Mouse (Mus musculus) embryonic facial prominence, embryonic 11.5 days (tissue): ENCODE measurements around the gene Rpl13. TPM values are rescaled to one million over a fixed set of nuclear protein-coding genes. Genes with fewer than 3 reads are reported as not detected.

ENCODE experiments used
- ATAC-seq: fragments of 200-750 bp; cut with Nextera tagmentation; replicated peaks from 2 replicates; pipeline ENCODE4 v1.8.0; 2017; ENCODE audit warnings: low read depth; ENCODE audit not compliant: insufficient number of reproducible peaks, low FRiP score, low TSS enrichment
- DNase-seq: peaks from one replicate; pipeline ENCODE4 v3.0.0-alpha.2; 2015; ENCODE audit warnings: low spot score
- H3K27ac ChIP-seq: fragments of 300-500 bp; sonication (generic); replicated peaks from 2 replicates; pipeline ENCODE4 v1.5.1; 2014; ENCODE audit warnings: mild to moderate bottlenecking, low read depth, low read length, control low read depth
- H3K27me3 ChIP-seq: fragments of 300-500 bp; sonication (generic); 2 replicates; pipeline ENCODE4 v1.6.1; 2014; ENCODE audit warnings: mild to moderate bottlenecking, low read length, moderate library complexity, mixed read lengths; ENCODE audit not compliant: control insufficient read depth, insufficient read depth
- H3K36me3 ChIP-seq: fragments of 300-500 bp; sonication (generic); replicated peaks from 2 replicates; pipeline ENCODE4 v1.6.1; 2014; ENCODE audit warnings: low read depth, mild to moderate bottlenecking, low read length, moderate library complexity, mixed read lengths; ENCODE audit not compliant: control insufficient read depth, insufficient read depth
- H3K4me1 ChIP-seq: fragments of 300-500 bp; sonication (generic); 2 replicates; pipeline ENCODE4 v1.6.1; 2014; ENCODE audit warnings: low read length, mixed read lengths; ENCODE audit not compliant: control insufficient read depth, insufficient read depth
- H3K4me2 ChIP-seq: fragments of 300-500 bp; sonication (generic); 2 replicates; pipeline ENCODE4 v1.6.1; 2014; ENCODE audit warnings: low read depth, mild to moderate bottlenecking, control low read depth, low read length, moderate library complexity
- H3K4me3 ChIP-seq: fragments of 300-500 bp; sonication (generic); 2 replicates; pipeline ENCODE4 v1.5.1; 2014; ENCODE audit warnings: low read depth, low read length, control low read depth
- H3K9ac ChIP-seq: fragments of 300-500 bp; sonication (generic); replicated peaks from 2 replicates; pipeline ENCODE4 v1.6.1; 2014; ENCODE audit warnings: mild to moderate bottlenecking, control low read depth, low read length
- H3K9me3 ChIP-seq: fragments of 300-500 bp; sonication (generic); replicated peaks from 2 replicates; pipeline ENCODE4 v1.6.1; 2016; ENCODE audit warnings: mild to moderate bottlenecking, low read length, inconsistent platforms, mixed read lengths; ENCODE audit not compliant: control insufficient read depth
- WGBS: fragments of 180-500 bp; shearing (Covaris S2); extraction: QIAGEN DNeasy Blood & Tissue Kit; methylation state at CpG from one replicate; pipeline ENCODE4 v1.1.7; 2014; 5-methylcytosine and 5-hydroxymethylcytosine counted together
- polyA plus RNA-seq: library from polyadenylated mRNA; unstranded; fragments of >200 nt; fragmentation: Nextera tagmentation; extraction: Ambion mirVana; gene quantifications from 2 replicates; pipeline ENCODE4 v1.2.1, GENCODE M21; 2014

Gene Rpl13
- polyA plus RNA-seq, 1 experiment from 2014 or later, result 1,682 TPM

GRCm38 (mm10) chr8:123112892-123113291 is 10.7 kb downstream of the Rpl13 start:
- no peak overlapping the region for H3K4me3 ChIP-seq

GRCm38 (mm10) chr8:123113908-123114469 is 11.8 kb downstream of the Rpl13 start:
- DNase-seq, result no peak
- H3K27me3 ChIP-seq, result peaks cover 31% of the 10 kb centered on the region
- no peak for ATAC-seq
- no peaks in the 10 kb centered on the region for H3K36me3 ChIP-seq
- H3K9ac ChIP-seq, result no peak overlapping the region
- H3K4me2 ChIP-seq, result no peak overlapping the region
- no peaks in the 10 kb centered on the region for H3K9me3 ChIP-seq
- no peak overlapping the region for H3K27ac ChIP-seq
- 66% methylated on average over 2 of the region's 2 CpGs for WGBS
- H3K4me3 ChIP-seq, result no peak overlapping the region
- H3K4me1 ChIP-seq, result peaks cover 9% of the 10 kb centered on the region

More at GRCm38 (mm10) chr8:123112892-123113291, 10.7 kb downstream of the Rpl13 start:
- Histone ChIP-seq H3K9ac (no peak overlapping the region), H3K27me3 (peaks cover 20% of the 10 kb centered on the region), H3K4me2 (no peak overlapping the region), H3K36me3 (no peaks in the 10 kb centered on the region), H3K9me3 (no peaks in the 10 kb centered on the region), H3K27ac (no peak overlapping the region), H3K4me1 (peaks cover 9% of the 10 kb centered on the region)
- DNase-seq (no peak), ATAC-seq (no peak)
- WGBS, result 83% methylated on average over 9 of the region's 9 CpGs

- H3K4me2 ChIP-seq, result no peak overlapping the region
- H3K27me3 ChIP-seq, result peaks cover 34% of the 10 kb centered on the region
- no peak overlapping the region for H3K27ac ChIP-seq
- no peaks in the 10 kb centered on the region for H3K9me3 ChIP-seq
- H3K4me1 ChIP-seq, result peaks cover 9% of the 10 kb centered on the region
- no peaks in the 10 kb centered on the region for H3K36me3 ChIP-seq
- 68% methylated on average over 3 of the region's 3 CpGs for WGBS
- H3K4me3 ChIP-seq, result no peak overlapping the region
- DNase-seq (no peak), ATAC-seq (no peak)
- H3K9ac ChIP-seq, result no peak overlapping the region
These were observed 12.5 kb downstream of the Rpl13 start for GRCm38 (mm10) chr8:123114644-123115043.

GRCm38 (mm10) chr8:123117127-123117731 is 15.1 kb downstream of the Rpl13 start, which contains the start of gene Cpne7:
Gene Cpne7, plus strand, starts transcription at chr8:123117374.
- H3K4me2 ChIP-seq, result peak within 1 kb of the TSS; percentile 94
- H3K4me3 ChIP-seq, result peak within 1 kb of the TSS; percentile 50
- no peaks in the 10 kb centered on the region for H3K36me3 ChIP-seq
- DNase-seq, result no peak
- H3K9me3 ChIP-seq, result no peaks in the 10 kb centered on the region
- ATAC-seq, result 0 out of 2 replicates have a peak, but pooled peaks have one; percentile 45
- H3K27me3 ChIP-seq, result peaks cover 35% of the 10 kb centered on the region
- peaks cover 9% of the 10 kb centered on the region for H3K4me1 ChIP-seq
- no peak within 1 kb of the TSS for H3K27ac ChIP-seq
- peak within 1 kb of the TSS; percentile 47 for H3K9ac ChIP-seq
- under 1% methylated on average over 51 of the region's 51 CpGs for WGBS

- H3K27me3 ChIP-seq, result peaks cover 35% of the 10 kb centered on the region
- H3K27ac ChIP-seq, result no peak overlapping the region
- no peaks in the 10 kb centered on the region for H3K36me3 ChIP-seq
- 3% methylated on average over 17 of the region's 17 CpGs for WGBS
- DNase-seq (no peak), ATAC-seq (no peak)
- peaks cover 9% of the 10 kb centered on the region for H3K4me1 ChIP-seq
- H3K4me2 ChIP-seq, result peak overlapping the region; percentile 94
- H3K9me3 ChIP-seq, result no peaks in the 10 kb centered on the region
- H3K9ac ChIP-seq, result peak overlapping the region; percentile 47
- H3K4me3 ChIP-seq, result peak overlapping the region; percentile 50
These were observed 15.6 kb downstream of the Rpl13 start for GRCm38 (mm10) chr8:123117744-123118143.

GRCm38 (mm10) chr8:123122059-123122458 is 19.9 kb downstream of the Rpl13 start:
- Histone ChIP-seq H3K27me3 (peaks cover 23% of the 10 kb centered on the region), H3K27ac (no peak overlapping the region), H3K36me3 (no peaks in the 10 kb centered on the region), H3K4me1 (peaks cover 7% of the 10 kb centered on the region), H3K9me3 (no peaks in the 10 kb centered on the region), H3K4me3 (no peak overlapping the region), H3K9ac (no peak overlapping the region), H3K4me2 (no peak overlapping the region)
- no peak for DNase-seq
- ATAC-seq, result no peak
- 70% methylated on average over 9 of the region's 9 CpGs for WGBS

- DNase-seq (no peak), ATAC-seq (no peak)
- Histone ChIP-seq H3K4me2 (no peak overlapping the region), H3K36me3 (no peaks in the 10 kb centered on the region), H3K27me3 (peaks cover 17% of the 10 kb centered on the region), H3K9me3 (no peaks in the 10 kb centered on the region), H3K9ac (no peak overlapping the region), H3K27ac (no peak overlapping the region), H3K4me3 (no peak overlapping the region), H3K4me1 (peaks cover 2% of the 10 kb centered on the region; the same call in 1 of the 2 replicates)
- 81% methylated on average over 5 of the region's 5 CpGs for WGBS
These were observed 20.5 kb downstream of the Rpl13 start for GRCm38 (mm10) chr8:123122670-123123069.

GRCm38 (mm10) chr8:123126193-123126816 is 24.2 kb downstream of the Rpl13 start:
- H3K27me3 ChIP-seq, result no peaks in the 10 kb centered on the region
- ATAC-seq, result peak; percentile 30; the same call in 1 of the 2 replicates

More at GRCm38 (mm10) chr8:123126193-123126816, 24.2 kb downstream of the Rpl13 start:
- H3K9me3 ChIP-seq, result no peaks in the 10 kb centered on the region
- no peak overlapping the region for H3K9ac ChIP-seq
- no peak overlapping the region for H3K27ac ChIP-seq
- DNase-seq, result no peak
- peak overlapping the region; percentile 7; the same call in 1 of the 2 replicates for H3K4me2 ChIP-seq
- no peaks in the 10 kb centered on the region for H3K36me3 ChIP-seq
- WGBS, result 4% methylated on average over 19 of the region's 19 CpGs
- H3K4me3 ChIP-seq, result no peak overlapping the region
- no peaks in the 10 kb centered on the region for H3K4me1 ChIP-seq
